Mouse (Mus musculus) ES-E14 (cell line): Measurements from ENCODE around the gene Oprd1. TPM values are rescaled to one million over a fixed set of nuclear protein-coding genes. Genes with fewer than 3 reads are reported as not detected.

Experiments used
- DNase-seq: peaks from one replicate; pipeline ENCODE4 v3.0.0-alpha.2; 2013; ENCODE audit warnings: low read depth, low spot score
- H3K27ac ChIP-seq: 2 replicates; pipeline ENCODE4 v1.5.1; 2012; ENCODE audit warnings: low read depth, mild to moderate bottlenecking, low read length, moderate library complexity, mixed read lengths; ENCODE audit not compliant: poor library complexity, insufficient read depth, severe bottlenecking
- H3K36me3 ChIP-seq: 2 replicates; pipeline ENCODE4 v1.6.1; 2012; ENCODE audit warnings: mild to moderate bottlenecking, low read length, moderate library complexity, mixed read lengths; ENCODE audit not compliant: control insufficient read depth, poor library complexity, insufficient read depth, severe bottlenecking
- H3K4me1 ChIP-seq, 2 experiments: fragments of 150-350 bp in 1 of 2; sonication (generic) in 1 of 2; 2 replicates each; pipeline ENCODE4 v1.6.1; 2012; ENCODE audit warnings: low read length in 2 of 2, mild to moderate bottlenecking in 1 of 2, mixed read lengths in 1 of 2; ENCODE audit not compliant: control insufficient read depth in 2 of 2, insufficient read depth in 2 of 2, poor library complexity in 1 of 2
- H3K4me3 ChIP-seq, 2 experiments: fragments of 150-350 bp in 1 of 2; sonication (generic) in 1 of 2; 2 replicates each; pipeline ENCODE4 v1.5.1; 2012; ENCODE audit warnings: low read length in 2 of 2, low read depth in 1 of 2, mild to moderate bottlenecking in 1 of 2, mixed read lengths in 1 of 2; ENCODE audit not compliant: insufficient read depth in 1 of 2, poor library complexity in 1 of 2, severe bottlenecking in 1 of 2
- H3K9ac ChIP-seq: 2 replicates; pipeline ENCODE4 v1.6.1; 2012; ENCODE audit warnings: low read depth, mild to moderate bottlenecking, low read length, mixed read lengths; ENCODE audit not compliant: poor library complexity, insufficient read depth, severe bottlenecking
- H3K9me3 ChIP-seq: fragments of 150-350 bp; sonication (generic); 2 replicates; pipeline ENCODE4 v1.6.1; 2012; ENCODE audit warnings: low read depth, mild to moderate bottlenecking, low read length; ENCODE audit not compliant: control insufficient read depth, insufficient read depth
- CHD2 ChIP-seq: IDR thresholded peaks from 2 replicates; pipeline ENCODE4 v1.6.1; 2014; ENCODE audit warnings: mild to moderate bottlenecking, low read depth, low read length, inconsistent platforms
- HCFC1 ChIP-seq: IDR thresholded peaks from 2 replicates; pipeline ENCODE4 v1.6.1; 2012; ENCODE audit warnings: low read length, inconsistent platforms, borderline replicate concordance; ENCODE audit not compliant: insufficient read depth
- MAFK ChIP-seq: IDR thresholded peaks from 2 replicates; pipeline ENCODE4 v1.6.1; 2014; ENCODE audit warnings: mild to moderate bottlenecking, low read depth, low read length, inconsistent platforms; ENCODE audit not compliant: insufficient read depth
- ZC3H11A ChIP-seq: IDR thresholded peaks from 2 replicates; pipeline ENCODE4 v1.6.1; 2012; ENCODE audit warnings: low read depth, mild to moderate bottlenecking, inconsistent platforms, low read length, borderline replicate concordance
- ZNF384 ChIP-seq: IDR thresholded peaks from 2 replicates; pipeline ENCODE4 v1.6.1; 2012; ENCODE audit warnings: low read depth, low read length, inconsistent platforms
- in situ Hi-C, 2 experiments: fragments of 600-800 bp; cut with MboI; formaldehyde crosslinking; loops; one replicate each; pipeline ENCODE4 v1.15.1; 2025; ENCODE audit warnings: low sequenced_read_pairs in 2 of 2, inconsistent platforms in 1 of 2; ENCODE audit not compliant: unreplicated experiment in 2 of 2
- total RNA-seq: library from RNA; depleted of rRNA; stranded (reverse); fragments of 300-350 nt; gene quantifications from 2 replicates; pipeline ENCODE4 v1.2.3, GENCODE M21; 2012

Oprd1 gene
- total RNA-seq, 1 experiment, result 0.62 TPM

GRCm38 (mm10) chr4:132072156-132072555, 72.1 kb downstream of the Oprd1 start:
- H3K9ac ChIP-seq, result no peak overlapping the region
- H3K4me1 ChIP-seq, result peaks cover 5 to 8% of the 10 kb centered on the region in 2 experiments; a peak in 2 of 4 replicates
- in situ Hi-C loops, result no loop called here
- DNase-seq, result no peak
- H3K36me3 ChIP-seq, result peaks cover 2% of the 10 kb centered on the region; the same call in 1 of the 2 replicates
- H3K27ac ChIP-seq, result no peak overlapping the region
- H3K4me3 ChIP-seq, result no peak overlapping the region
- TF ChIP-seq MAFK, result no peak
- TF ChIP-seq ZC3H11A, result no peak
- TF ChIP-seq HCFC1, result no peak
- no peak for TF ChIP-seq ZNF384
- no peak for TF ChIP-seq CHD2
- H3K9me3 ChIP-seq, result no peaks in the 10 kb centered on the region

DNA sequence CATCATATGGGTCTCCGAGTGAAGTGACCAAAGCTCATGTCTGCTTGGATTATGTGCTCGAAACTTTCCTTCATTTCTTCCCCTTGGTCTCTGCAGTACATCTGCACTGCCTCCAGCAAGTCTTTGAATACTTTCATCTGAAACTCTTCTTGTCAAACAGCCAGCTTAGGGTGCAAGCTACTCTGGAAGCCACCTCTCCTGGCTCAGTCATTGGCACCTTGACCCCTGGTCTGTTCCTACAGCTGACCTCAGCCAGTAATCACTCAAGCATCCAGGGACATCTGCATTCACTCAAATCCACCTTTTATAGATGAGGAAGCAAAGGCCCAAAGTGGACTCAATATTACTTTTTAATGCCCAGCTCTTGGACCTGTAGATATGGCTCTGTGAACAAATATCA, 72.6 kb downstream of the Oprd1 start:
- Histone ChIP-seq H3K9ac (no peak overlapping the region), H3K27ac (no peak overlapping the region), H3K36me3 (peaks cover 2% of the 10 kb centered on the region; the same call in 1 of the 2 replicates), H3K4me1 (peaks cover 5 to 6% of the 10 kb centered on the region in 2 experiments; a peak in 2 of 4 replicates), H3K9me3 (no peaks in the 10 kb centered on the region), H3K4me3 (no peak overlapping the region)
- DNase-seq, result no peak
- in situ Hi-C loops, result no loop called here
- TF ChIP-seq HCFC1 (no peak), MAFK (no peak), ZC3H11A (no peak), CHD2 (no peak), ZNF384 (no peak)

DNA sequence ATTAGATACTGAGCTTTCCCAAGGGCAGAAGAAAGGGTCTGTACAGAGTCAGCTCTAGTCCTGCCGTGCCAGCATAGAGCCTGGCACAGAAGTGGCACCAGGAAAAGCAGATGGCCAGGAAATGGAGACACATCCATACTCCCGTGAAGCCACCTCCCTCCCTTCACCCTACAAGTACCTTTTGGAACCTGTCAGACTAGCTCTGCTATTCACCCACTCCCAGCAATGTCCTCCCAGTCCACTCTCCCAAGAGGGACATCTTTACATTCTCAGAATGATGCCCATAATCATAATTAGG, 76.4 kb downstream of the Oprd1 start:
- H3K9ac ChIP-seq, result no peak overlapping the region
- no peak overlapping the region for H3K4me3 ChIP-seq
- DNase-seq, result no peak
- H3K36me3 ChIP-seq, result peaks cover 2% of the 10 kb centered on the region; the same call in 1 of the 2 replicates
- H3K27ac ChIP-seq, result no peak overlapping the region
- no peaks in the 10 kb centered on the region for H3K9me3 ChIP-seq
- no peak for TF ChIP-seq ZC3H11A
- no peak for TF ChIP-seq ZNF384
- no peak for TF ChIP-seq CHD2
- no peak for TF ChIP-seq MAFK
- TF ChIP-seq HCFC1, result no peak
- in situ Hi-C loops, result no loop called here
- H3K4me1 ChIP-seq, result no peaks in the 10 kb centered on the region

DNA sequence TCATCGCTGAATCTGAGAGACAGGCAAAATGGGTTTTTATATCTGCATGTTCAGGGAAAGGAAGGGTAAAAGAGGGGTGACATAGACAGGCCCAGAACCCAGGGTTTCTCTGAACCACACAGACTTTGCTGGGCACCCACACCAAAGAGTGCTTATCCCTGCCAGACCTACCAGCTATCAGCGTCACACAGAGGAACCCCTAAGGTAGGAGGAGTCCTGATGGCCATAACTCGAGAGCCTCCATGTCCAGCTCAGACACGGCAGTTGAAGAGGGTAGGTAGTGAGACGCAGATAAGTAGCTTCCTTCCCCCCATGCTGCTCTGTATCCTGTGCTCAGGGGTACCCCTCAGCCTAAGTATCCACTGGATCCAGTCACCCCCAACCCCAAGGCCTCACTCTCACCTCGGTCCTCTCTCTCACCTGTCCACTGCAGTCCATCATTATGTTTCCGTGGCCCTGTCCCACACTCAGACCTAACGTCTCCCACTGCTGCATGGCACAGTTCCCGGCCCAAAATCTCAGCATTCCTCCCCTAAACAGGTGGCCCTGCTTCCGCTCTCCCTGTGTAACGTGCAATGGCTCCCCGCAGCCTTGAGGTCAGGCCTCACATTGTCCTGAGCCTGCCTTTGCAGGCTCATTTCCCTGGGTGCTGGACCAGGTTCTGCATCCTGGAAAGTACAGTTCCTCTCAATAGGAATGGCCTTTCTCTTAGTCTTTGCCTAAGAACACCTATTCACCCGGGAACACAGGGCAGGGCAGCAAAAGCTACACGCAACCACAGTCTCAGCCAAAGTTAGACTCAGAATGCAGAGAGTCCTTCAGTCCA, 77.0 kb downstream of the Oprd1 start:
- in situ Hi-C loops, result no loop called here
- no peaks in the 10 kb centered on the region for H3K9me3 ChIP-seq
- TF ChIP-seq CHD2, result no peak
- no peak for TF ChIP-seq ZNF384
- no peak for TF ChIP-seq ZC3H11A
- no peak for TF ChIP-seq HCFC1
- TF ChIP-seq MAFK, result no peak
- no peaks in the 10 kb centered on the region for H3K4me1 ChIP-seq
- no peaks in the 10 kb centered on the region for H3K36me3 ChIP-seq
- H3K4me3 ChIP-seq, result no peak overlapping the region
- no peak overlapping the region for H3K27ac ChIP-seq
- DNase-seq, result no peak
- H3K9ac ChIP-seq, result no peak overlapping the region

DNA sequence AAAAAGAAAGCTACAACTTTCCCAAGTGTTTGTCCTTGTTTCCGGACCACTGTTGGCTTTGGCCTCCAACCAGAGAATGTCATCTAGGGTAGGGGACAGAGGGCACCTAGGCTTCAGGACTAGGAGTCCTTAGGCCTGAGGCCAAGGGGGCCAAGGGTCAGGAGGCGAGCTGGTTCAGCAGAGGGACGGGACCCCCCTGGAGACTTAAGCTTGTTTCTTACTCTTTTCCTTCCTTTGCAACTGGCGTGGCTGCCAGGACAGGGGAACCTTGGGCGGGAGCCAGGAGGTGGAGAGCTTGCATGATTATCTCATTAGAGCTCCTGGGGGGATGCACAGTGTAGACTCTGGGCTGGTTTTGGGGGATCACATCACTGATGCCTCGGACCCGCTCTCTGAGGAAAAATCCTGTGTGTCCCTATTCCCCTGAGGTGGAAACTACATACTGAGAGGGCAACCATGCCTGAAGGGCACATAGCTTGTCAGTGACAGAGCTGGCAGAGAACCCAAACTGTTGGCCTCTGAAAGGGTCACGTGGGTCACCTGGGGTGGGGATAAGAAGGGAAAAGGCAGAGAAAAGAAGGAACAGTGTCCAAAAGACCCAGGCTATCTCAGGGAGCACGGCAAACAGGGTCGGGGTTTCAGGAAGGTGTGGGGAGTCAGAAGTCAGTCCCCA, 78.0 kb downstream of the Oprd1 start:
- no peak overlapping the region for H3K27ac ChIP-seq
- H3K4me1 ChIP-seq, result no peaks in the 10 kb centered on the region
- in situ Hi-C loops, result no loop called here
- H3K9me3 ChIP-seq, result no peaks in the 10 kb centered on the region
- no peaks in the 10 kb centered on the region for H3K36me3 ChIP-seq
- no peak for DNase-seq
- TF ChIP-seq HCFC1, result no peak
- no peak for TF ChIP-seq CHD2
- no peak for TF ChIP-seq ZNF384
- no peak for TF ChIP-seq MAFK
- TF ChIP-seq ZC3H11A, result no peak
- no peak overlapping the region for H3K9ac ChIP-seq
- H3K4me3 ChIP-seq, result no peak overlapping the region
